Mouse (Mus musculus): ENCODE measurements at regions not wholly inside any gene's neighbourhood (a gene's known extent, or its start where the extent isn't known, plus 50 kb on each side); places are given as distances from the start of the nearest gene placed in this dataset.

GRCm38 (mm10) chr2:133383135-133383920, 168.6 kb upstream of the Bmp2 start:
- TF ChIP-seq CTCF (IDR thresholded peaks at IDR 0.05; ENCODE audit: control insufficient read depth, insufficient read depth, insufficient read length): no peak
- no peak for TF ChIP-seq MAX (IDR thresholded peaks at IDR 0.05)
